Mouse (Mus musculus): ENCODE results near the gene Kntc1. TPM values are rescaled to one million over a fixed set of nuclear protein-coding genes. Genes with fewer than 3 reads are reported as not detected.
A peak's percentile ranks its signal among the peaks of the same experiment; 100 is the strongest.

Kntc1 gene
- total RNA-seq, 2 experiments from 2014 or later, result not detected

- intact Hi-C loops (cut with DNase I), result no loop called here
- TF ChIP-seq CTCF (IDR thresholded peaks at IDR 0.05), result peak; percentile 25; the same call in 1 of the 2 replicates
- peak; percentile 21 for DNase-seq
- H3K4me3 ChIP-seq, result no peak overlapping the region
- H3K27ac ChIP-seq, result no peak overlapping the region
Measured at GRCm38 (mm10) chr5:123820501-123821263, 71.2 kb downstream of the Kntc1 start.

GRCm38 (mm10) chr5:123821264-123821571 is 71.7 kb downstream of the Kntc1 start:
- Histone ChIP-seq H3K27ac (no peak overlapping the region), H3K4me3 (no peak overlapping the region)
- no peak for DNase-seq
- intact Hi-C loops (cut with DNase I), result no loop called here
- TF ChIP-seq CTCF (IDR thresholded peaks at IDR 0.05), result no peak

- no peak for DNase-seq
- no peak for TF ChIP-seq CTCF (IDR thresholded peaks at IDR 0.05)
- intact Hi-C loops (cut with DNase I), result no loop called here
- H3K4me3 ChIP-seq, result no peak overlapping the region
- no peak overlapping the region for H3K27ac ChIP-seq
Measured at GRCm38 (mm10) chr5:123822706-123823105, 73.2 kb downstream of the Kntc1 start.

GRCm38 (mm10) chr5:123827659-123828091 is 78.2 kb downstream of the Kntc1 start:
- peak; percentile 56 for TF ChIP-seq CTCF (IDR thresholded peaks at IDR 0.05)
- intact Hi-C loops (cut with DNase I), result no loop called here
- Histone ChIP-seq H3K27ac (no peak overlapping the region; the same call in 1 of the 2 replicates), H3K4me3 (peak overlapping the region; percentile 38)
- DNase-seq, result peak; percentile 52

GRCm38 (mm10) chr5:123832309-123832708 is 82.8 kb downstream of the Kntc1 start:
- H3K4me3 ChIP-seq, result no peak overlapping the region
- TF ChIP-seq CTCF (IDR thresholded peaks at IDR 0.05), result no peak
- intact Hi-C loops (cut with DNase I), result no loop called here
- no peak for DNase-seq
- no peak overlapping the region for H3K27ac ChIP-seq

- H3K27ac ChIP-seq, result no peak overlapping the region
- no peak for DNase-seq
- intact Hi-C loops (cut with DNase I), result no loop called here
- TF ChIP-seq CTCF (IDR thresholded peaks at IDR 0.05), result no peak
- no peak overlapping the region for H3K4me3 ChIP-seq
Measured at GRCm38 (mm10) chr5:123834836-123835235, 85.3 kb downstream of the Kntc1 start.

GRCm38 (mm10) chr5:123837371-123837770 is 87.9 kb downstream of the Kntc1 start:
- DNase-seq, result no peak
- H3K4me3 ChIP-seq, result no peak overlapping the region
- no peak for TF ChIP-seq CTCF (IDR thresholded peaks at IDR 0.05)
- no peak overlapping the region for H3K27ac ChIP-seq
- intact Hi-C loops (cut with DNase I), result no loop called here

GRCm38 (mm10) chr5:123842221-123842934 is 92.9 kb downstream of the Kntc1 start:
- intact Hi-C loops (cut with DNase I), result no loop called here
- TF ChIP-seq CTCF (IDR thresholded peaks at IDR 0.05), result no peak
- H3K4me3 ChIP-seq, result no peak overlapping the region
- H3K27ac ChIP-seq, result no peak overlapping the region
- no peak for DNase-seq

- Histone ChIP-seq H3K27ac (no peak overlapping the region), H3K4me3 (no peak overlapping the region)
- intact Hi-C loops (cut with DNase I), result no loop called here
- no peak for DNase-seq
- no peak for TF ChIP-seq CTCF (IDR thresholded peaks at IDR 0.05)
Measured at GRCm38 (mm10) chr5:123842935-123843282, 93.4 kb downstream of the Kntc1 start.

GRCm38 (mm10) chr5:123843816-123844215 is 94.3 kb downstream of the Kntc1 start:
- Histone ChIP-seq H3K27ac (no peak overlapping the region), H3K4me3 (no peak overlapping the region)
- no peak for TF ChIP-seq CTCF (IDR thresholded peaks at IDR 0.05)
- intact Hi-C loops (cut with DNase I), result no loop called here
- no peak for DNase-seq

GRCm38 (mm10) chr5:123844316-123844715 is 94.8 kb downstream of the Kntc1 start:
- intact Hi-C loops (cut with DNase I), result no loop called here
- H3K27ac ChIP-seq, result no peak overlapping the region
- TF ChIP-seq CTCF (IDR thresholded peaks at IDR 0.05), result no peak
- peak overlapping the region; percentile 6; the same call in 1 of the 2 replicates for H3K4me3 ChIP-seq
- DNase-seq, result no peak

GRCm38 (mm10) chr5:123851398-123851797 is 101.9 kb downstream of the Kntc1 start:
- H3K27ac ChIP-seq, result no peak overlapping the region
- H3K4me3 ChIP-seq, result no peak overlapping the region
- TF ChIP-seq CTCF (IDR thresholded peaks at IDR 0.05), result no peak
- no peak for DNase-seq
- intact Hi-C loops (cut with DNase I), result no loop called here

GRCm38 (mm10) chr5:123853877-123854504 is 104.5 kb downstream of the Kntc1 start:
- Histone ChIP-seq H3K4me3 (no peak overlapping the region), H3K27ac (no peak overlapping the region)
- no peak for DNase-seq
- intact Hi-C loops (cut with DNase I), result no loop called here
- no peak for TF ChIP-seq CTCF (IDR thresholded peaks at IDR 0.05)
